Comparison of ENCODE assay signal across 23 mouse cellular contexts in the genomic region with DNA sequence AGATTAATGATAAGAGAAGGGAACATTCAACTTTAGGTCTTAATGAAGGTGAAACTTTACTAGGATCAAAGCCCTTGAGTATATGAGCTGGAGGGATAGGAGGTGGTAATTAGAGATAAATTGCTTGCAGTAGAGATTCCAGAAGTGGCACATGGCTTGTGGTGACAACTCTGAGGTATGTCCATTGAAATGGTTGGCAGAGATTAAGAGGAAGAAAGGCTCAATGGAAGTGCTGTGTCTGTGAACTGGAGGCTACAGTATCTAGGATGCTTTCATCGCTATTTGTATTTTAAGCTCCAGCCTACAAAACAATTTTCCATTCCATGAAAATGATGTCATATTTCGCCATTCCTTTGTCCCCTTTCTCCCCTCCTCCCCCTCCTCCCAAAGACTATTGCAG.
"Had no signal": no experiment of that assay in that cellular context is flagged by ENCODE, and none has a peak within 500 bp of the region (broad histone marks: within the 10 kb centered on the region; RNA-seq: fewer than 3 reads in every experiment).

No protein-coding gene starts in this region.

- H3K4me1 ChIP-seq: limb, embryonic 10.5 days; limb, embryonic 13.5 days; liver, embryonic 12.5 days; liver, embryonic 15.5 days; lung, embryonic 15.5 days; megakaryocyte, embryonic 14.5 days; midbrain, embryonic 13.5 days; neural tube, embryonic 13.5 days; stomach, embryonic 15.5 days had no signal

- H3K4me3 ChIP-seq: layer of hippocampus, adult 2 months; limb, embryonic 10.5 days; limb, embryonic 13.5 days; liver, embryonic 12.5 days; liver, embryonic 15.5 days; lung, embryonic 15.5 days; megakaryocyte, embryonic 14.5 days; midbrain, embryonic 10.5 days; midbrain, embryonic 13.5 days; myocyte; neural tube, embryonic 13.5 days; stomach, embryonic 15.5 days had no signal

- DNase-seq: kidney, postnatal 25 days; layer of hippocampus, adult 9-11 months; liver; lung, adult 18-20 months; lung, postnatal 10 days; lung, postnatal 36 days; retina, postnatal 1 day; right cerebral cortex, postnatal 25 days; spleen, adult 18-20 months; thymus, postnatal 25 days had no signal

- H3K9ac ChIP-seq: limb, embryonic 13.5 days; liver, embryonic 12.5 days; liver, embryonic 15.5 days; lung, embryonic 15.5 days; midbrain, embryonic 13.5 days; neural tube, embryonic 13.5 days; stomach, embryonic 15.5 days had no signal

- H3K4me2 ChIP-seq: limb, embryonic 13.5 days; liver, embryonic 12.5 days; liver, embryonic 15.5 days; lung, embryonic 15.5 days; midbrain, embryonic 13.5 days; neural tube, embryonic 13.5 days; stomach, embryonic 15.5 days had no signal

- H3K27ac ChIP-seq: layer of hippocampus, adult 2 months; limb, embryonic 10.5 days; limb, embryonic 13.5 days; liver, embryonic 12.5 days; liver, embryonic 15.5 days; lung, embryonic 15.5 days; midbrain, embryonic 10.5 days; midbrain, embryonic 13.5 days; neural tube, embryonic 13.5 days; stomach, embryonic 15.5 days had no signal

- H3K9me3 ChIP-seq: limb, embryonic 10.5 days; limb, embryonic 13.5 days; liver, embryonic 12.5 days; liver, embryonic 15.5 days; lung, embryonic 15.5 days; midbrain, embryonic 10.5 days; midbrain, embryonic 13.5 days; neural tube, embryonic 13.5 days; stomach, embryonic 15.5 days had no signal

- H3K36me3 ChIP-seq: limb, embryonic 10.5 days; limb, embryonic 13.5 days; liver, embryonic 12.5 days; liver, embryonic 15.5 days; lung, embryonic 15.5 days; midbrain, embryonic 10.5 days; midbrain, embryonic 13.5 days; neural tube, embryonic 13.5 days; stomach, embryonic 15.5 days had no signal

- ATAC-seq: liver, embryonic 12.5 days; midbrain, embryonic 13.5 days; midbrain, embryonic 16.5 days had no signal

- H3K27me3 ChIP-seq: limb, embryonic 13.5 days; liver, embryonic 12.5 days; liver, embryonic 15.5 days; lung, embryonic 15.5 days; megakaryocyte, embryonic 14.5 days; midbrain, embryonic 13.5 days; neural tube, embryonic 13.5 days; stomach, embryonic 15.5 days had no signal
